Mouse (Mus musculus): ENCODE results near the gene Noxo1. TPM values are rescaled to one million over a fixed set of nuclear protein-coding genes. Genes with fewer than 3 reads are reported as not detected.

Noxo1 gene
- total and polyA plus RNA-seq, 2 experiments from 2014 or later, result 0.56 to 2.2 TPM

DNA sequence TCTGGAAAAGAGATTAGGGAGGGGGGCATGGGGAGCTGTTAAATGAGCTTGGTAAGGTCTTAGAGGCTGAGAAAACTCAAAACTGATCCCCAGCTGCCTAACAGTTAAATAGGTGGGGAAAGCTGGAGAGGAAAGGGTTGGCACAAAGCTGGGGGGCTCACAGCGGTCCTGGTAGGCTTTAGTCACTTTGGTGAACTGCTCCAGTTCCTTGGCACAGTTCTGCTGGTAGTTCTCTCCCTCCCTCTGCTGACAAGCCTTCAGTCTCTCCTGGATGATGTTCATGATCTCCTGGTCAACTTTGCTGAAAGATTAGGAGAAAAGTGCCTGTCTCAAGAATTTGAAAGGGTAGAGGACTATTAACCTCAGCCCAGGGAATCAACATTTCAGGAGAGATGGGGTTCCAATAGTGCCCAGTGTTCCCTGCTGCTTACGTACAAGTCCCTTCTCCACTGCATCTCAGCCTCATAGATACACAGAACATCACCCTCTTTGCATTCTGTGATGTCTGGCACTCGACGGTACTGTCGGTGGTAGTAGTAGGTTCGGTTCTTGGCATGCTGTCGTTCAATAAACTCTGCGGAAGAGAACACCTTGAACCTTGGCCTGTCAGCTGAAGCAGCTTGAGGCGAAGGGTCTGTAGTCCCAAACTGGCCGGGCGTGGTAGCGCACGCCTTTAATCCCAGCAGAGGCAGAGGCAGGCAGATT lies 26.3 kb downstream of the Noxo1 start:
- no peak overlapping the region for H3K27ac ChIP-seq (ENCODE audit: low read depth)
- ATAC-seq (ENCODE audit: insufficient read depth, low read depth) (no peak), DNase-seq (ENCODE audit: low spot score) (no peak)
- no peaks in the 10 kb centered on the region for H3K27me3 ChIP-seq (ENCODE audit: control insufficient read depth, insufficient read depth, low read length)
- 31% methylated on average over 13 of the region's 13 CpGs for WGBS
- H3K4me2 ChIP-seq (ENCODE audit: low read depth, low read length), result peak overlapping the region; percentile 76
- H3K9me3 ChIP-seq (replicated peaks; ENCODE audit: control insufficient read depth, low read length), result no peaks in the 10 kb centered on the region
- no peak for TF ChIP-seq CTCF (IDR thresholded peaks at IDR 0.05; ENCODE audit: low read depth)
- no peak for TF ChIP-seq EP300 (IDR thresholded peaks at IDR 0.05; ENCODE audit: low read depth)
- peaks cover 16% of the 10 kb centered on the region for H3K36me3 ChIP-seq (replicated peaks; ENCODE audit: control insufficient read depth, insufficient read depth, low read length)
- 0 out of 2 replicates have a peak overlapping the region, but pooled peaks have one; percentile 91 for H3K4me3 ChIP-seq (ENCODE audit: low read depth, low read length)
- H3K9ac ChIP-seq (replicated peaks; ENCODE audit: low read depth, low read length), result 0 out of 2 replicates have a peak overlapping the region, but pooled peaks have one; percentile 26
- peaks cover 21% of the 10 kb centered on the region; the same call in 1 of the 2 replicates for H3K4me1 ChIP-seq (ENCODE audit: control insufficient read depth, insufficient read depth)

DNA sequence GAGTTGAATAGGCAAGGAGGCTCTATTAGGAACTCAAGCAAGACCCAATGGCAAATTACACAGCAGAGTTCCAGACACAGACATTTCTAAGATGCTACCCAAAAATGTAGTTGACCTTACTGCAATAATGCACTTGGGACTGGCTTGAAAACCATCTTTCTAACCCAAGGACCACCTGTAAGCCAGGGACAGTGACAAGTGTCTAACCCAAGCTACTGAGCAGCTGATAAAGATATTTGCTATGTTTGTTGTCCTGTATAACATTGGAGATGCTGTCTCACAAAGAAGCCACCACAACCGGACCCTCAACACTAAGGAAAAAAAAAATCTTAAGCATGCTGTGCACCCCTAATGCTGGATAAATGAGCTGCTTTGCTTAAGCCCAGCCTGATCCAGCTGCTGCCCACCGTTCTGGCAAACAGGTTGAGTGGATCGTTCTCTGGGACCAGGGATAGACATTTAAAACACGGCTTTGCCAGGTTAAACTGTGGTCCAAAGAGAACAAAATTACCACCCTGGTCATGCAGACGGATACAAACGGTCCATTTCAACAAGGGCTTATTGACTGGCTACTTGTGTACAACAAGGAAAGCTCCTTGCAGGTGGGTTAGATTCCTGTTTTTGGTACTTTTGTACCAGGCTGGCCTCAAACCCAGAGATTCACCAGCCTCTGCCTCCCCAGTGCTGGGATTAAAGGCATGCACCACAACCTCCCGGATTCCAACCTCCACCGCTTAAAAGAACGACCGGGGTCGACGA lies 27.3 kb downstream of the Noxo1 start:
- TF ChIP-seq CTCF (IDR thresholded peaks at IDR 0.05; ENCODE audit: low read depth) (no peak), EP300 (IDR thresholded peaks at IDR 0.05; ENCODE audit: low read depth) (no peak)
- Histone ChIP-seq H3K4me3 (ENCODE audit: low read depth, low read length) (peak overlapping the region; percentile 91), H3K27me3 (ENCODE audit: control insufficient read depth, insufficient read depth, low read length) (no peaks in the 10 kb centered on the region), H3K36me3 (replicated peaks; ENCODE audit: control insufficient read depth, insufficient read depth, low read length) (peaks cover 16% of the 10 kb centered on the region), H3K4me2 (ENCODE audit: low read depth, low read length) (peak overlapping the region; percentile 76), H3K27ac (ENCODE audit: low read depth) (peak overlapping the region; percentile 95), H3K9ac (replicated peaks; ENCODE audit: low read depth, low read length) (peak overlapping the region; percentile 93), H3K4me1 (ENCODE audit: control insufficient read depth, insufficient read depth) (peaks cover 27% of the 10 kb centered on the region; the same call in 1 of the 2 replicates), H3K9me3 (replicated peaks; ENCODE audit: control insufficient read depth, low read length) (no peaks in the 10 kb centered on the region)
- ATAC-seq (ENCODE audit: insufficient read depth, low read depth) (no peak), DNase-seq (ENCODE audit: low spot score) (no peak)
- WGBS, result under 1% methylated on average over 12 of the region's 12 CpGs

DNA sequence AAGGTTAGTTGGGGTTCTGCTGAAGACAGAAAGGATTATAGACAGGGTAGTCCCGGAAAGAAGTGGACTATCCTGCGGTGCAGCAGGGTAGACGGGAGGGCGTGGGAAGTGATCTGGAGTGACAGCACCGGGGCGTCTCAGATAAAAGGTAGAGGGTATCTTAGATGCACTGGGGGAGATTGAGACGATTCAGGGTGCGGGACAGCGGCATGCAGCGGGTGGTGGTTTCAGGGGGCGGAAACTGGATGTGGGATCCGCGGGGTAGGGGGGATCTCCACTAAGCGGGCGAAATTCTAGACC lies 27.8 kb downstream of the Noxo1 start:
- 1% methylated on average over 15 of the region's 15 CpGs for WGBS
- Histone ChIP-seq H3K4me1 (ENCODE audit: control insufficient read depth, insufficient read depth) (peaks cover 27% of the 10 kb centered on the region; the same call in 1 of the 2 replicates), H3K27ac (ENCODE audit: low read depth) (peak overlapping the region; percentile 95), H3K4me2 (ENCODE audit: low read depth, low read length) (peak overlapping the region; percentile 76), H3K9ac (replicated peaks; ENCODE audit: low read depth, low read length) (peak overlapping the region; percentile 93), H3K4me3 (ENCODE audit: low read depth, low read length) (peak overlapping the region; percentile 91), H3K9me3 (replicated peaks; ENCODE audit: control insufficient read depth, low read length) (no peaks in the 10 kb centered on the region), H3K27me3 (ENCODE audit: control insufficient read depth, insufficient read depth, low read length) (no peaks in the 10 kb centered on the region), H3K36me3 (replicated peaks; ENCODE audit: control insufficient read depth, insufficient read depth, low read length) (peaks cover 16% of the 10 kb centered on the region)
- no peak for TF ChIP-seq EP300 (IDR thresholded peaks at IDR 0.05; ENCODE audit: low read depth)
- no peak for TF ChIP-seq CTCF (IDR thresholded peaks at IDR 0.05; ENCODE audit: low read depth)
- no peak for DNase-seq (ENCODE audit: low spot score)
- peak; percentile 7; the same call in 1 of the 2 replicates for ATAC-seq (ENCODE audit: insufficient read depth, low read depth)

DNA sequence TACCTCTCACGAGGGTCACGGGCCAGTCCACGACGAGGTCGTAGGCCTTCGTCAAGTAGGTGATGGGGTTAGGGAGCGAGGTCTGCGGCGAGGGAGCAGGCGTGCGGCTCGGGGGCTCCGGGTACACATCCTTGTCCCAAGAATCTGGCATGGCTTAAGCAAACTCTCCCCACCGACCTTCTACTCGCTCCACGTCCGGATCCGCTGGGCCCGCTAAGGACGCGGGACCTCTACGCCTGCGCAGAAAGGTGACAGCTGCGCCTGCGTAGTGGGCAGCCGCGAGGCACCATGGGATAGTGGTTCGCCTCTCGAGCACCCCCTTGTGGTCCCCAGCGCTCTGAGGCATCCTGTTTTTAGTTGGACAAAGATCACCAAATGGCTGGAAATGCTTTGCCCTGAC lies 28.1 kb downstream of the Noxo1 start, which contains the start of gene Ndufb10:
TSS of gene Ndufb10 (minus strand) at position 295 of the 400 bp plus-strand sequence.
- Histone ChIP-seq H3K9ac (replicated peaks; ENCODE audit: low read depth, low read length) (peak within 1 kb of the TSS; percentile 93), H3K9me3 (replicated peaks; ENCODE audit: control insufficient read depth, low read length) (no peaks in the 10 kb centered on the region), H3K4me2 (ENCODE audit: low read depth, low read length) (peak within 1 kb of the TSS; percentile 76), H3K4me1 (ENCODE audit: control insufficient read depth, insufficient read depth) (peaks cover 27% of the 10 kb centered on the region; the same call in 1 of the 2 replicates), H3K36me3 (replicated peaks; ENCODE audit: control insufficient read depth, insufficient read depth, low read length) (peaks cover 16% of the 10 kb centered on the region), H3K4me3 (ENCODE audit: low read depth, low read length) (peak within 1 kb of the TSS; percentile 91), H3K27ac (ENCODE audit: low read depth) (peak within 1 kb of the TSS; percentile 95), H3K27me3 (ENCODE audit: control insufficient read depth, insufficient read depth, low read length) (no peaks in the 10 kb centered on the region)
- peak; percentile 93 for DNase-seq (ENCODE audit: low spot score)
- ATAC-seq (ENCODE audit: insufficient read depth, low read depth), result peak; percentile 77
- under 1% methylated on average over 30 of the region's 30 CpGs for WGBS
- TF ChIP-seq EP300 (IDR thresholded peaks at IDR 0.05; ENCODE audit: low read depth), result no peak
- TF ChIP-seq CTCF (IDR thresholded peaks at IDR 0.05; ENCODE audit: low read depth), result peak; percentile 95

DNA sequence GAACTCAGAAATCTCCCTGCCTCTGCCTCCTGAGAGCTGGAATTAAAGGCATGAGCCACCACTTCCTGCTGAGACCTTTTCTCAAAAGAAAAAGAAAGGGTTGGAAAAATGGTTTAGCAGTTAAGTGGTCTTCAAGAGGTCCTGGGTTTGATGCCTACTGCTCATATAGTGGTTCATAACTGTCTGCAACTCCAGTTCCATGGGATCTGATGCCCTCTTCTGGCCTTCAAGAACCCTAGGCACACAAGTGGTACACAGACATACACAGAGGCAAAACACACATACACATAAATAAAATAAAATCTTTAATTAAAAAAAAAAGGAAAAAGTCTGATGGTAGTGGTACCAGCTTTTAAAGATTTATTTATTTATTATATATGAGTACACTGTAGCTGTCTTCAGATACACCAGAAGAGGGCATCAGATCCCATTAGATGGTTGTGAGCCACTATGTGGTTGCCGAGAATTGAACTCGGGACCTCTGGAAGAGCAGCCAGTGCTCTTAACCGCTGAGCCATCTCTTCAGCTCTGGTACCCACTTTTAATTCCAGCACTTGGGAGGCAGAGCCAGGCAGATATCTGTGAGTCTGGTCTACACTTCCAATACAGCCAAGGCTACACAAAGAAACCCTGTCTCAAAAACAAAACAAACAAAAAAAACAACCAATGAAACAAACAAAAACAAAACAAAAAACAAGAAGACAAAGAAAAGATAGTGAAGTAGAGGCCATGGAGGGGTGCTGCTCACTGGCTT lies 29.8 kb downstream of the Noxo1 start:
- H3K27me3 ChIP-seq (ENCODE audit: control insufficient read depth, insufficient read depth, low read length), result no peaks in the 10 kb centered on the region

More for the DNA sequence above, 29.8 kb downstream of the Noxo1 start:
- TF ChIP-seq CTCF (IDR thresholded peaks at IDR 0.05; ENCODE audit: low read depth), result no peak
- no peak for TF ChIP-seq EP300 (IDR thresholded peaks at IDR 0.05; ENCODE audit: low read depth)
- peaks cover 27% of the 10 kb centered on the region; the same call in 1 of the 2 replicates for H3K4me1 ChIP-seq (ENCODE audit: control insufficient read depth, insufficient read depth)
- H3K9me3 ChIP-seq (replicated peaks; ENCODE audit: control insufficient read depth, low read length), result no peaks in the 10 kb centered on the region
- ATAC-seq (ENCODE audit: insufficient read depth, low read depth) (no peak), DNase-seq (ENCODE audit: low spot score) (no peak)
- no peak overlapping the region for H3K27ac ChIP-seq (ENCODE audit: low read depth)
- WGBS, result 72% methylated on average over 3 of the region's 3 CpGs
- H3K4me3 ChIP-seq (ENCODE audit: low read depth, low read length), result no peak overlapping the region
- no peak overlapping the region for H3K4me2 ChIP-seq (ENCODE audit: low read depth, low read length)
- no peak overlapping the region for H3K9ac ChIP-seq (replicated peaks; ENCODE audit: low read depth, low read length)
- H3K36me3 ChIP-seq (replicated peaks; ENCODE audit: control insufficient read depth, insufficient read depth, low read length), result peaks cover 16% of the 10 kb centered on the region
